Mouse (Mus musculus): ENCODE results near the gene Cxcl5. TPM values are rescaled to one million over a fixed set of nuclear protein-coding genes. Genes with fewer than 3 reads are reported as not detected.
"Not testable (repeated sequence)": the region's sequence is repeated elsewhere in the genome, so short reads cannot be mapped to it uniquely, and the experiment has no call there.

Gene Cxcl5
- total RNA-seq, 4 experiments from 2014 or later: 0.39 to 4.6 (median 2.1) TPM

DNA sequence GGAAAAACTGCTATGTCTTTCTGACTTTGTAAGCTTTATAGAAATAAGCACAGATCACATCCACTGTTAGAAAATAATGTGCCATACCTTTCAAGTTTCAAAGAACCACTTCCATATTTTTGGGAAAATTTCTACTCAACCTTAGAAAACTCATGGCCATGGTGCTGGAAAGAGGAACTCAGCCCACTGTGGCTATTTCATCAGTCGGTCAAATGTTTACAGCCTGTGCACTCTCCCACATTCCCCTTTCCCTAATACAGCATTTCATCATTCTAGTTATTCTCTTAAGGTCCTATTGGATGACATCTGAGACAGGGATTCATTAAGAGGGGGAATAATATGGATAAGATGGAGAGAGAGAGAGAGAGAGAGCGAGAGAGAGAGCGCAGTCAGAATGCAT is 24.5 kb downstream of the Cxcl5 start:
- no peak for DNase-seq (ENCODE audit: low spot score in 2 of 2)

DNA sequence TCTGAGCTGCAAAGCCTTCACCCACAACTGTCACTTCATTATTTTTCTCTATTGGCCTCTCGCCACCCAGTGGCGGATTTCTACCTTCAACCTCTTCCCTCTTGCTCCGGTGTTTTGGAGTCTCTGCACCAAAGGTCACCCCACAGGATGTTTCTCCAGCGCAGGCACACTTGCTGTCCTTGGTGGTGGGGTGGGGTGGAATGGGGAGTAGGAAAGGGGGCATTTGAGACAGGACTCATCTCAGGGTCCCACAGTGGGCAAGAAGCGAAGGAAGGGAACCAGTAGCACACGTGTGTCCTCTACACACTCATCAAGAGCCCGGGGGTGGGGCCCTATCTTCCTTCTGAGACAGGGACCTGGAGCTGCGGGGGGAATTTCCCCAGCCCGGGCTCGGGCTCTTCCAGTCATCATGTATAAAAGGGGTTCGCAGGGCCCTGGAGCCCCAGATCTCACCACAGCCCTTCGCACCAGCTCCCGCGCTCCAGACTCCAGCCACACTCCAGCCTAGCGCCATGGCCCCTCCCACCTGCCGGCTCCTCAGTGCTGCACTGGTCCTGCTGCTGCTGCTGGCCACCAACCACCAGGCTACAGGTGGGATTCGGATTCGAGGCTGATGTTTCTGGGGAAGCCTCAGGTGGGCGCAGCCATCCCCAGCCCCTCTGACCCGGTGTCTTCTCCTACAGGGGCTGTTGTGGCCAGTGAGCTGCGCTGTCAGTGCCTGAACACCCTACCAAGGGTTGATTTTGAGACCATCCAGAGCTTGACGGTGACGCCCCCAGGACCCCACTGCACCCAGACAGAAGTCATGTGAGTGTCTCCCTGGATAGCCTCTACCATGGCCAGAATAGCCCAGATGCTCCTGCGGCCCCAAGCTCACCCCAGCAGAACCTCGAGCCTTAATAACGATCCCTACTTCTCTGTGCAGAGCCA is 26.8 kb downstream of the Cxcl5 start, which contains the start of gene Cxcl3:
TSS of gene Cxcl3 (plus strand) at position 445 of the 930 bp plus-strand sequence.
- DNase-seq (ENCODE audit: low spot score in 2 of 2): no peak

DNA sequence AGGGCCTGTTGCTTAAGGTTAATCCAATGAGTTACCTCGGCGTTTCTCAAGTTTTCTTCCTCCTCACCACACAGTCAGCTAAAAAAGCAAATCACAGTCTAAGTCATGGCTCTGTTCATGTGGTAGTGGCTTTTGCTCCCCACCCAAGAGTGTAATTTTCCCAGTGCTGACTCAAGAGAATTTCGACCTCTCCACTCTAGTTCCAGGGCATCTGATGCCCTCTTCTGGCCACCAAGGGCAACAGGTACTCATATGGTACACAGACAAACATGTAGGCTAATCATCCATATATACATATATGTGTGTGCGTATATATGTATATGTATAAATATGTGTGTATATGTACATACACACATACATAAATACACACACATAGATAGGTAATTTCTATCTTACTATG is 29.0 kb downstream of the Cxcl5 start:
- no peak for DNase-seq (ENCODE audit: low spot score in 2 of 2)

DNA sequence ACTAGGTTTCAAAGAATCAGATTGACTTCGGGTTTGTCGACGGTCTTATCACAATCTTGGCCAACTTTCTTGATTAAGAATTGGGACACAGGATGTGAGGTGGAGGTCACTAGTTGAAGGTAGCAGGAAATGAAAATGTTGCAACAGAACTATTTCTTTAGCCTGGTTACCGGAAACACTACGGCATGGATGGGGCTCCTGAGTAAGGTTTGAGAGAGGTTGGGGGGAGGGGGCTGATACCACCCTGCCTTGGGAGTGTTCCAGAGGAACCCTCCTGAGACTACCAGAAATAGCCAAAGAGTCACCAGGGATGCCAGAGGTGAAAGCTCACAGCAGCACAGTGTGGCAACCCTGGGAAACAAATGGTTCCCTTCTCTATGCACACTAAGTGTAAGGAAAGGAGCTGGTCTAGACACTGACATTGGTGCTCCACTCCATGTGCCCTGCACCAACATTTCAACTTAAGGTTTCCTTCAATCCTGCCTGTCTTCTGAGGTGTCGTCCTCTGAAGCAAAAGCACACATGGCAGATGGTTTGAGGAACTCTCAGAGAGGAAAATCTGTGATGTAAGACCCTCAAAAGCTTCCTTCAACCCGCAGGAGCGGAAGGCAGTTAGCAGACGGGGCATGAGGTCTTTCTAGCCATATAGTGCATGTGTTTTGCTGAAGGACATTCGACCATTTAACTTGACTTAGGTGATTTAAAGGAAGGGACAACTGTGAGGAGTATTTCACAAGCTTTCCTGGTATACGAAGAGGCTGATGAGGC is 30.3 kb downstream of the Cxcl5 start:
- no peak for DNase-seq (ENCODE audit: low spot score in 2 of 2)

DNA sequence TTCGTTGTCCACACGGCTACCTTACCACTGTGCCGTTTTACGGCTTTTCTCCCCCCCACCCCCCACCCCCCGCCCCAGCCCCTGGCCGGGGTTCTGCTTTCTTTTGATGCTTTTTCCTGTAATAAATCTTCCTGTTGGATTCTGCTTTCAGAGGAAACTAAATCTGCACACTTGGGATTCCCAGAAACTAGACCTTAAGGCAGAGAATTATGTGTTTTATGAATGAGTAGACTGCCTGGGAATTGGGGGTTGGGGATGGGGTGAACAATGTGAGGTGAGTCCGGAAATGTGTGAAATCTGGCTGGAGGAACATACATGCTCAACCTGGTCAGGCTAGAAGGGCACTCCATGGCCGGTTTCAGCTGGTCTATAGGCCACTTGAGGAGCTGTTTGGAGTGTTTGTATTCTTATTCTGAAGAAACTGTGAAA is 30.9 kb downstream of the Cxcl5 start:
- DNase-seq (ENCODE audit: low spot score in 2 of 2): no peak

DNA sequence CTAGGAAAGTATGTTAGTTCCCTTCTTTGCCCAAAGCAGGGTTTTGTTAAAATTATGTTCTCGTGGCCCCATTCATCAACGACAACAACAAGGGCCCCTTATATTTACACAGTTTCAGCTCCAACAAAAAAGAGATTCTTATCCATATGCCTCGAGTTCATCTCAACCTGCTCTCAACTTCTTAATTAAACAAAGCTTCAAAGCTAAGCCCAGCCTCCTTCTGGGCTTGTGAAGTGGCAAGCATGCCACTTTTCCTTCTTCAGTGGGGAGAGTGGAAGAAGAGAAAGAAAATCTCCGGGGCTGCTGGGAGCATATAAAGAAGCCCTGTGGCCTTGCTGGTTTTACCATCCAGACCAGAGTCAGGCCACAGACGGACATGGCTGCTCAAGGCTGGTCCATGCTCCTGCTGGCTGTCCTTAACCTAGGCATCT is 35.0 kb downstream of the Cxcl5 start, which contains the start of gene Cxcl15:
TSS of gene Cxcl15 (plus strand) at position 340 of the 431 bp plus-strand sequence.
- no peak for DNase-seq (ENCODE audit: low spot score in 2 of 2)

DNA sequence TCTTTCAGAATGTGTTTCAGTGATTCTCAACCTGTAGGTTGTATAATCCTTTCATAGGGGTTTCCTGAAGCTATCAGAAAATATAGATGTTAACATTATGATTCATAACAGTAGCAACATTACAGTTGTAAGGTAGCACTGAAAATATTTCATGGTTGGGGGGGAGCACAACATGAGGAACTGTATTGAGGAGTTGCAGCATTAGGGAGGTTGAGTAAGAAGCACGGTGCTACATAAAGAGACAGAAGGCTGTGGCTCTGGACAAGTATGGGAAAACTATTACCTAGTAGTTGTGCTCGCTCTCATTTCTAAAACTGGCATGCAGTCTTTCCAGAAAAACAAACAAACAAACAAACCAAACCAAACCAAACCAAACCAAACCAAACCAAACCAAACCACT is 36.2 kb downstream of the Cxcl5 start:
- DNase-seq (ENCODE audit: low spot score in 2 of 2): not testable (repeated sequence)

DNA sequence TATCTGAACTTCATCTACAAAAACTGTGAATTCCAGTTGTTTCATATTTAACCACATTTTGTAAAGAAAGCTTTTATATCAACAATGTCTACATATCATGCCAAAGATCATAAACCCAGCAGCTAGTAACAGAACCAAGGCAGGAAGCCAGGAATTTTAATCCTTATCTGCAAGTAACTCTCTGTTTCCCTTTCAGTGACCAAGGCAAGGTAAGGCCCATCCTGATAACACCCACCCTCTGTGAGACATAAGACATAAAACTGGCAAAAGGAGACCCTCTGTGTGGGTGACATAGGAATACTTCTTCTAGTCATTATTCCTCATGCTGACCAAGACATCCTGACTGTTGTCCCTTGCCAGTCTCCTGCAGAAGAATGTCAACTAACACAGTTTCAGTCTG is 45.4 kb downstream of the Cxcl5 start:
- no peak for DNase-seq (ENCODE audit: low spot score in 2 of 2)

DNA sequence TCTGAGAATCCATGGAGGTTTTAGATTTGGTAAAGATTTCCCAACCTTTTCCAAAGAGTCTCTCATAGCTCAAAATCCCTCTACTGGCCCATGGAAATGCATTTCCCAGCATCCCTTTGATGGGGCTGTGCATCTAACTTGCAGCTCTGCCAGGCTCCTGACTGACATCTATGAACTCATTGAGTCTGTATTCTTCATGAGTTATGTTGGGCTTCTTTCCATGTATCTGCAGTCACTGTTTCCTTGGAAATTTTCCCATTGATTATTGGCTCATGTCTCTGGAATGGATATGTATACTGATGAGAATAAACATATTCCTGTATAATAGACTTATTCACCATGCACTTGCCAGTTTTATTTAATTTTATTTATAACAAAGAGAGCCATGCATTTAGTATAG is 46.9 kb downstream of the Cxcl5 start:
- no peak for DNase-seq (ENCODE audit: low spot score in 2 of 2)

DNA sequence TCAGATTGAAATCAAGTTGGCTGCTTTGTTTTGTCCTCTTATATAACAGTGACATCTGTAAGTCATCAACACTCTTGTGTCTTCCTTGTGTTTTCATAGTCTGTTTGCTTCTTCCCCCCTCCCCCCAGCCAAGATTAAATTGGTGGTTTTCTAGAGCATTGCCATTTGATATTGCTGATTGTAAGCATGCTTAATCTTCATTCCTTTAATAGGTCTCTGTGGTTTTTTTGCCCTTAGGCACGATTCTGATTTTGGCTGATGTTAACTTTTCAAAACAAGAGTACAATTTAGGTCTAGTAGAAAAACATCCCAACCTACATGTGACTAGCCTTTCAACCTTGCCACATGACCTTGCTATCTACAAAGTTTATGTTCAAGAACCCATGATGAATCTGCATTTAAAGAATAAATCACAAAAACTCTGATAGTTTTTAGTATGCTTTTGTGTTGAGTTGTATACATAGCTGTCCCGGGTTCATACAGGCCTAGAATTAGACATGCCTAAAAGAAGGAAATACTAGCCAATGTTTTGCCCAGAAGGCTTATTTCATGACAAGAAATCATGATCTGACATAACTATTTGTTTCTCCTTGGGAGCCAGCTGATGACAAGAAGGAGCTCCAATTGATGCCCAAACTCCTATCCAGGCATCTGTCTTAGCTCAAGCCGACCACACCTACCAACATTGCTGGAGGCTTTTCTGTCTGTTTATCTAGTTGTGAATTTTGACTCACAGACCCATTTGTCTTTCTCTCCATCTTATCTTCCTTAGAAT is 48.2 kb downstream of the Cxcl5 start:
- no peak for DNase-seq (ENCODE audit: low spot score in 2 of 2)

Small RNA genes within 50 kb of the gene (microRNA-seq; reads per million reads assigned to microRNA genes)
- gene Gm24322: 0 reads per million in 2 experiments

Other genes starting within 250 kb of the Cxcl5 start
- gene Afm, start 240.4 kb upstream of the Cxcl5 start, total RNA-seq (2022): under 1 TPM in 1 of 4 experiments, not detected in 3; 0.21 TPM
- under 1 TPM in 1 of 4 experiments, not detected in 3; 0.16 TPM for gene 5830473C10Rik, start 198.3 kb upstream of the Cxcl5 start, total RNA-seq (2022)
- gene Rassf6, start 118.7 kb upstream of the Cxcl5 start, total RNA-seq (2022): 1 to 10 TPM in 1 of 4 experiments, under 1 TPM in 3; 0.63 to 1.6 (median 0.78) TPM
- gene Ppbp, start 9.2 kb downstream of the Cxcl5 start, total RNA-seq (2022): 1 to 10 TPM in 1 of 4 experiments, under 1 TPM in 2, not detected in 1; 0.32 to 1.6 (median 0.47) TPM
- 1 to 10 TPM; 2.8 to 3.1 (median 2.9) TPM for gene Pf4, start 13.1 kb downstream of the Cxcl5 start, total RNA-seq (2022)
- gene Cxcl3, start 26.7 kb downstream of the Cxcl5 start, total RNA-seq (2022): not detected
- gene Cxcl15, start 35.2 kb downstream of the Cxcl5 start, total RNA-seq (2022): not detected
- gene Cxcl1, start 131.9 kb downstream of the Cxcl5 start, total RNA-seq (2022): 1 to 10 TPM in 1 of 4 experiments, under 1 TPM in 1, not detected in 2; 0.41 to 1.2 TPM
- gene Cxcl2, start 144.5 kb downstream of the Cxcl5 start, total RNA-seq (2022): not detected
- gene Mthfd2l, start 171.8 kb downstream of the Cxcl5 start, total RNA-seq (2022): 10 to 100 TPM; 14.6 to 24.1 (median 17.4) TPM

Data from layer of hippocampus, adult 8-10 months (tissue).